13 mouse cellular contexts compared by ENCODE assay signal in genomic region chr3:97802927-97803326, GRCm38 (mm10).
"Had no signal": no experiment of that assay in that cellular context is flagged by ENCODE, and none has a peak within 500 bp of the region (broad histone marks: within the 10 kb centered on the region; RNA-seq: fewer than 3 reads in every experiment).

No protein-coding gene starts in this region.

- H3K27me3 ChIP-seq: limb, embryonic 15.5 days; liver, embryonic 12.5 days; neural tube, embryonic 13.5 days had no signal

- DNase-seq: kidney, postnatal 10 days; left cerebral cortex, postnatal 4 days; lung, postnatal 4 days; midbrain, embryonic 14.5 days; retina, postnatal 1 day; right cerebral cortex, postnatal 4 days; spleen, adult 18-20 months; thymus, adult 18-20 months; thymus, postnatal 14 days had no signal

- H3K9me3 ChIP-seq: limb, embryonic 15.5 days; liver, embryonic 12.5 days; midbrain, embryonic 10.5 days; neural tube, embryonic 13.5 days had no signal

- H3K27ac ChIP-seq: limb, embryonic 15.5 days; liver, embryonic 12.5 days; midbrain, embryonic 10.5 days; neural tube, embryonic 13.5 days had no signal

- H3K36me3 ChIP-seq: limb, embryonic 15.5 days; liver, embryonic 12.5 days; midbrain, embryonic 10.5 days; neural tube, embryonic 13.5 days had no signal

- H3K4me3 ChIP-seq: limb, embryonic 15.5 days; liver, embryonic 12.5 days; midbrain, embryonic 10.5 days; neural tube, embryonic 13.5 days had no signal

- H3K4me2 ChIP-seq: limb, embryonic 15.5 days; liver, embryonic 12.5 days; neural tube, embryonic 13.5 days had no signal

- H3K9ac ChIP-seq: limb, embryonic 15.5 days; liver, embryonic 12.5 days; neural tube, embryonic 13.5 days had no signal

- ATAC-seq: liver, embryonic 12.5 days had no signal

- H3K4me1 ChIP-seq: liver, embryonic 12.5 days; midbrain, embryonic 10.5 days had no signal
